Mouse (Mus musculus): ENCODE measurements at regions not wholly inside any gene's neighbourhood (a gene's known extent, or its start where the extent isn't known, plus 50 kb on each side); places are given as distances from the start of the nearest gene placed in this dataset.

- Histone ChIP-seq H3K9ac (ENCODE audit: low read depth, low read length) (no peak overlapping the region), H3K4me2 (no peak overlapping the region), H3K27me3 (replicated peaks; ENCODE audit: control insufficient read depth, insufficient read depth, low read length) (no peaks in the 10 kb centered on the region), H3K36me3 (ENCODE audit: control insufficient read depth, insufficient read depth, low read length) (no peaks in the 10 kb centered on the region), H3K4me1 (replicated peaks; ENCODE audit: control insufficient read depth, insufficient read depth, low read length) (no peaks in the 10 kb centered on the region), H3K27ac (ENCODE audit: low read depth, low read length) (no peak overlapping the region), H3K4me3 (ENCODE audit: low read depth, low read length) (no peak overlapping the region), H3K9me3 (ENCODE audit: control insufficient read depth, low read length) (no peaks in the 10 kb centered on the region)
- DNase-seq (ENCODE audit: low spot score) (no peak), ATAC-seq (replicated peaks; ENCODE audit: low FRiP score) (no peak)
These were observed 59.9 kb downstream of the S1pr1 start for GRCm38 (mm10) chr3:115655020-115655419.

DNA sequence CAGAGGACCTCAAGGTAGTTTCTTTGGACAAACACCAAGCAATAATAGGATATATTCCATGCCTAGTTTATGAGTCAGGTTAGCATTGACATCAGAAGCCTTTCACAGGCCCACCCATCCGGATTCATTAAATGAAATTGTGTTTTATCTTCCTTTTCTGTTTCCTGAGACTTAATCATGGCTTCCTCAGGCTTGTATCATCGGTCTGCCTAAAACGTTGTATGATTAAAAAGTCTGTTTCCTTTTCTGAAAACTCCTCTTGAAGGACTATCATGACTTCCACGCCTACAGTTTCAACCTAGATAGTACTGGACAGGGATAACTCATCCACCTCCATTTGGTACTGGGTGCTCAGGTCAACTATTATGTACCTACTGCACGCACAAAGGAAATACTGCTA, 62.6 kb downstream of the S1pr1 start:
- WGBS, result 47% methylated on average over 5 of the region's 5 CpGs
- Histone ChIP-seq H3K9me3 (ENCODE audit: control insufficient read depth, low read length) (no peaks in the 10 kb centered on the region), H3K27me3 (replicated peaks; ENCODE audit: control insufficient read depth, insufficient read depth, low read length) (no peaks in the 10 kb centered on the region), H3K9ac (ENCODE audit: low read depth, low read length) (no peak overlapping the region), H3K36me3 (ENCODE audit: control insufficient read depth, insufficient read depth, low read length) (no peaks in the 10 kb centered on the region), H3K4me2 (no peak overlapping the region), H3K4me3 (ENCODE audit: low read depth, low read length) (no peak overlapping the region), H3K27ac (ENCODE audit: low read depth, low read length) (no peak overlapping the region), H3K4me1 (replicated peaks; ENCODE audit: control insufficient read depth, insufficient read depth, low read length) (no peaks in the 10 kb centered on the region)
- no peak for DNase-seq (ENCODE audit: low spot score)
- no peak for ATAC-seq (replicated peaks; ENCODE audit: low FRiP score)

DNA sequence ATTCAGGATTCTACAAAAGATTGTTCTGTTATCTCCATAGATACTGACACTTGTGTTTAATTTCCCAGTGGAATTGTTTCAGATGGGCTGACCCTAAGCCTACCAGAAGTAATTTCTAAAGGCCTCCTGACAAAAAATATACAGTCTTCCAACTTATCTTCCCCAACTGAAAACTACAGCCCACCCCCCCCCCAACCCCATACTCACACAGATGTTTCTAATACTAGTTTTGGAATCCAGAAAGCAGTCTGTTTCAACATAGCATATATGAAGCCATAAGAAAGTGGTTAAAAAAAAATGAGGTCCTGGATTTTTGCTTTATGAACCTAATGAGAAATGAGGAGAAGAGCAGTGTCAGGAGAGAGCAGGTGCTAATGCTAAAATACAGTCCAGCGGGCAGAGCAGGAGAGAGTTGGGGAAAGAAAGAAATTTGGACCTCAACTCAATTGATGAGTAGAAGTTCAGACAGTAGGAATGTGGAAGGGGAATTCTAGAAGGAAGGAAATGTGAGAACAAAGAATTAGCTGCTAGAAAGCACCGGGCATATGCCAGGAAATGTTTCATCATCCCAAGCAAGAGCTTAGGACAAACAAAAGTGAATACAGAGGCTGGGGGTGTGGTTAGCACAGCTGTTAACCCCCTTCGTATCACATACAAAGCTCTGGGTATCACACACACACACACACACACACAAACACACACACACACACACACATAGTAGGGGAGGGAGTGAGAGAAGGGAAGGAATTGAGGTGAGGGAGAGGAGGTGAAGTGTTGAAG, 65.3 kb downstream of the S1pr1 start:
- no peak overlapping the region for H3K9ac ChIP-seq (ENCODE audit: low read depth, low read length)
- no peaks in the 10 kb centered on the region for H3K36me3 ChIP-seq (ENCODE audit: control insufficient read depth, insufficient read depth, low read length)
- H3K4me2 ChIP-seq, result no peak overlapping the region
- no peaks in the 10 kb centered on the region for H3K4me1 ChIP-seq (replicated peaks; ENCODE audit: control insufficient read depth, insufficient read depth, low read length)
- H3K27ac ChIP-seq (ENCODE audit: low read depth, low read length), result no peak overlapping the region
- H3K4me3 ChIP-seq (ENCODE audit: low read depth, low read length), result no peak overlapping the region
- H3K9me3 ChIP-seq (ENCODE audit: control insufficient read depth, low read length), result no peaks in the 10 kb centered on the region
- 53% methylated on average over 3 of the region's 3 CpGs for WGBS
- H3K27me3 ChIP-seq (replicated peaks; ENCODE audit: control insufficient read depth, insufficient read depth, low read length), result no peaks in the 10 kb centered on the region
- ATAC-seq (replicated peaks; ENCODE audit: low FRiP score), result no peak
- DNase-seq (ENCODE audit: low spot score), result no peak

- no peaks in the 10 kb centered on the region for H3K36me3 ChIP-seq (ENCODE audit: control insufficient read depth, insufficient read depth, low read length)
- ATAC-seq (replicated peaks; ENCODE audit: low FRiP score) (no peak), DNase-seq (ENCODE audit: low spot score) (no peak)
These were observed 67.9 kb downstream of the S1pr1 start for GRCm38 (mm10) chr3:115646993-115647392.

GRCm38 (mm10) chr3:115644307-115644706, 70.6 kb downstream of the S1pr1 start:
- Histone ChIP-seq H3K27ac (ENCODE audit: low read depth, low read length) (no peak overlapping the region), H3K4me1 (replicated peaks; ENCODE audit: control insufficient read depth, insufficient read depth, low read length) (peaks cover 17% of the 10 kb centered on the region)
- DNase-seq (ENCODE audit: low spot score), result no peak

More at GRCm38 (mm10) chr3:115646993-115647392, 67.9 kb downstream of the S1pr1 start:
- Histone ChIP-seq H3K4me1 (replicated peaks; ENCODE audit: control insufficient read depth, insufficient read depth, low read length) (peaks cover 4% of the 10 kb centered on the region; the same call in 1 of the 2 replicates), H3K4me3 (ENCODE audit: low read depth, low read length) (no peak overlapping the region), H3K9me3 (ENCODE audit: control insufficient read depth, low read length) (no peaks in the 10 kb centered on the region), H3K27ac (ENCODE audit: low read depth, low read length) (no peak overlapping the region), H3K27me3 (replicated peaks; ENCODE audit: control insufficient read depth, insufficient read depth, low read length) (no peaks in the 10 kb centered on the region), H3K9ac (ENCODE audit: low read depth, low read length) (no peak overlapping the region), H3K4me2 (no peak overlapping the region)
- 70% methylated on average over 7 of the region's 7 CpGs for WGBS

GRCm38 (mm10) chr3:115642846-115643260, 72.0 kb downstream of the S1pr1 start:
- Histone ChIP-seq H3K27ac (ENCODE audit: low read depth, low read length) (peak overlapping the region; percentile 86; the same call in 1 of the 2 replicates), H3K27me3 (replicated peaks; ENCODE audit: control insufficient read depth, insufficient read depth, low read length) (no peaks in the 10 kb centered on the region), H3K9ac (ENCODE audit: low read depth, low read length) (no peak overlapping the region; the same call in 1 of the 2 replicates), H3K36me3 (ENCODE audit: control insufficient read depth, insufficient read depth, low read length) (no peaks in the 10 kb centered on the region), H3K4me1 (replicated peaks; ENCODE audit: control insufficient read depth, insufficient read depth, low read length) (peaks cover 17% of the 10 kb centered on the region), H3K4me2 (peak overlapping the region; percentile 79), H3K4me3 (ENCODE audit: low read depth, low read length) (peak overlapping the region; percentile 47), H3K9me3 (ENCODE audit: control insufficient read depth, low read length) (no peaks in the 10 kb centered on the region)
- ATAC-seq (replicated peaks; ENCODE audit: low FRiP score) (no peak; the same call in 1 of the 2 replicates), DNase-seq (ENCODE audit: low spot score) (peak; percentile 79)
- WGBS, result 2% methylated on average over 11 of the region's 11 CpGs

More at GRCm38 (mm10) chr3:115644307-115644706, 70.6 kb downstream of the S1pr1 start:
- 66% methylated on average over 5 of the region's 5 CpGs for WGBS
- no peak for ATAC-seq (replicated peaks; ENCODE audit: low FRiP score)
- H3K36me3 ChIP-seq (ENCODE audit: control insufficient read depth, insufficient read depth, low read length), result no peaks in the 10 kb centered on the region
- H3K9ac ChIP-seq (ENCODE audit: low read depth, low read length), result no peak overlapping the region
- H3K4me3 ChIP-seq (ENCODE audit: low read depth, low read length), result no peak overlapping the region
- H3K27me3 ChIP-seq (replicated peaks; ENCODE audit: control insufficient read depth, insufficient read depth, low read length), result no peaks in the 10 kb centered on the region
- no peak overlapping the region for H3K4me2 ChIP-seq
- no peaks in the 10 kb centered on the region for H3K9me3 ChIP-seq (ENCODE audit: control insufficient read depth, low read length)

DNA sequence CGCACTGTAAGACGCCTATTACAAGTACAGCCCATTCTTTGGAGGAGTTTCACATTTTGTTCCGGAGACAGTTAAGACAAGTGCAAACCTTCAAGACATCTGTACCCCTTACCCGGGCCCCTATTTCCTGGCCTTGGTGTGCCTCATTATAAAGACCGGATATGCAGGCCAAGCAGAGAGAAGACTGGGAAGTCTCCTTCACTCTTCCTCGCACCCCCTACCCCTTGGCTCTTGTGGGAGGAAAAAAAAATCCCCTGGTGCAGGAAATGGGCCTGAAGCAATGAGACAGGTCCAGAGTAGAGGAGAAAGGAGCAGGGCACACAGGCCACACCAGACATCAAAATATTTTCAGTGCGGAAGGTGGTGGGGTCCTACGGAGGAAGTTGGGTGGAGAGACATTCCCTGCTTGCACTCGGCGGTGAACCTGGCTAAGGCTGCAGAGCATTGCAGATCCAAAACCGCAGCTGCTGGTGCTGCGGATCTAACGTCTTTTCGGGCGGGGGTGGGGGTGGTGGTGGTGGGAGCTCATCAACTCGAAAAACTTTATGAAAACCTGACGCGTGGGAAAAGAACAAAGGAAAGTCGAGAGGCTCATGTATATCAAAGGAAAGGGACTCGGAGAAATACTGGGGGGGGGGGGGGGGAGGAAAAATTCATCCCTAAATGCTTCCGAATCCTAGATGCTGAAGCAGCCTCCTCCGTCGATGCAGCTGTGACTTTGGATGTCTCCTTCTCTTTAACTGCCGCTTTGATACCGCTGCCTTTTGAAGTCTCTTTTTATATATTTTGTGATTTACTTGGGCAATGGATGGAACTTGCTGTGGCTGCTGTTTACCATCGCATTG, 72.6 kb downstream of the S1pr1 start:
- DNase-seq (ENCODE audit: low spot score) (peak; percentile 67), ATAC-seq (replicated peaks; ENCODE audit: low FRiP score) (peak; percentile 58)
- WGBS, result 3% methylated on average over 26 of the region's 26 CpGs
- Histone ChIP-seq H3K36me3 (ENCODE audit: control insufficient read depth, insufficient read depth, low read length) (no peaks in the 10 kb centered on the region), H3K9me3 (ENCODE audit: control insufficient read depth, low read length) (no peaks in the 10 kb centered on the region), H3K4me1 (replicated peaks; ENCODE audit: control insufficient read depth, insufficient read depth, low read length) (peaks cover 17% of the 10 kb centered on the region), H3K9ac (ENCODE audit: low read depth, low read length) (peak overlapping the region; percentile 59), H3K4me3 (ENCODE audit: low read depth, low read length) (peak overlapping the region; percentile 47), H3K27me3 (replicated peaks; ENCODE audit: control insufficient read depth, insufficient read depth, low read length) (no peaks in the 10 kb centered on the region), H3K27ac (ENCODE audit: low read depth, low read length) (peak overlapping the region; percentile 86), H3K4me2 (peak overlapping the region; percentile 79)

DNA sequence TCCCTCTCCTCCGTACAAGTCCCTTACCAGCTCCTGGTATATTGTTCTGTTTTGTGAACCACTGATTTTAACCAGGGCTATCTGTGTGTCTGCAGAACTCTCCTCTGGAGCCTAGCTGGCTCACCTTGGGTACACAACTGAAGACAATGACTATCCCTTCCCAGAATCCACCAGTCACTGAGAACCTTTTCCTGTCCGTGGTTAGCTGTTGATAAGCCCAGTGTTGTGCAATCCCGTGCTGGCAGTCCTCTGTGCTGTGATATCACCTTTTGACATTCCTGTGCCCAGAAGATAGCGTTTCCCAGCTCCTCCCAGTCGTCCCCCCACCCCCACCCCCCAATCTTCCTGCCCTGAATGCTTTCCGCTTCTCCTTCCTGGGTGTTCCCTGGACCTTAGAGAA, 73.5 kb downstream of the S1pr1 start:
- Histone ChIP-seq H3K4me3 (ENCODE audit: low read depth, low read length) (no peak overlapping the region), H3K27me3 (replicated peaks; ENCODE audit: control insufficient read depth, insufficient read depth, low read length) (no peaks in the 10 kb centered on the region), H3K36me3 (ENCODE audit: control insufficient read depth, insufficient read depth, low read length) (no peaks in the 10 kb centered on the region), H3K27ac (ENCODE audit: low read depth, low read length) (peak overlapping the region; percentile 86), H3K4me2 (peak overlapping the region; percentile 79), H3K4me1 (replicated peaks; ENCODE audit: control insufficient read depth, insufficient read depth, low read length) (peaks cover 17% of the 10 kb centered on the region), H3K9me3 (ENCODE audit: control insufficient read depth, low read length) (no peaks in the 10 kb centered on the region), H3K9ac (ENCODE audit: low read depth, low read length) (no peak overlapping the region; the same call in 1 of the 2 replicates)
- DNase-seq (ENCODE audit: low spot score) (peak; percentile 67), ATAC-seq (replicated peaks; ENCODE audit: low FRiP score) (peak; percentile 96)
- 6% methylated on average over 6 of the region's 6 CpGs for WGBS

All from liver, embryonic 11.5 days (tissue).